Mouse (Mus musculus): ENCODE measurements around the gene Cyfip2.

DNA sequence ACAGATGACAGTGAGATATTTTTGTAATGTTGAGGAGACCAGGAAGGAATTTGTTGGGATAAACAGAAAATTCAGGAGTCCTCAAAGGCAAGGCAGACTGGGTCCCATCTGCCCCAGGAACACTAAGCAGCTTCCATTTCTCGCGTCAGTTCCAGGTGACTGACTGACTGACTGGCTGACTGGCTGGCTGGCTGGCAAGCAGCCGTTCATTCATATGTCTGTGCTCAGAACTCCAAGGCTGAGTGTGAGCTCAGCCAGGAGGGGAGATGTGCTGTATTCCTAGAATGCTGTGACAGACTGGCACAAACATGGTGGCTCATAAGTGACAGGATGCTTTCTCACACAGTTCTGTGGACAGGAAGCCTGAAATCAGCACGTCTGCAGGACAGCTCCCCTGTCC lies 78.7 kb downstream of the Cyfip2 start:
- TF ChIP-seq POLR2A (IDR thresholded peaks at IDR 0.05; ENCODE audit: extremely low read depth, insufficient read depth, low read length) = no peak
- TF ChIP-seq CTCF (IDR thresholded peaks at IDR 0.05; ENCODE audit: low read depth, low read length) = no peak

Data from liver, adult 2 months (tissue).